Mouse (Mus musculus): ENCODE measurements around the gene Atp1a1. TPM values are rescaled to one million over a fixed set of nuclear protein-coding genes. Genes with fewer than 3 reads are reported as not detected.

Atp1a1 gene
- 44.9 and 46.0 TPM in 2 replicates for polyA plus RNA-seq (2015; fragmentation: Nextera tagmentation; extraction: Ambion mirVana)

DNA sequence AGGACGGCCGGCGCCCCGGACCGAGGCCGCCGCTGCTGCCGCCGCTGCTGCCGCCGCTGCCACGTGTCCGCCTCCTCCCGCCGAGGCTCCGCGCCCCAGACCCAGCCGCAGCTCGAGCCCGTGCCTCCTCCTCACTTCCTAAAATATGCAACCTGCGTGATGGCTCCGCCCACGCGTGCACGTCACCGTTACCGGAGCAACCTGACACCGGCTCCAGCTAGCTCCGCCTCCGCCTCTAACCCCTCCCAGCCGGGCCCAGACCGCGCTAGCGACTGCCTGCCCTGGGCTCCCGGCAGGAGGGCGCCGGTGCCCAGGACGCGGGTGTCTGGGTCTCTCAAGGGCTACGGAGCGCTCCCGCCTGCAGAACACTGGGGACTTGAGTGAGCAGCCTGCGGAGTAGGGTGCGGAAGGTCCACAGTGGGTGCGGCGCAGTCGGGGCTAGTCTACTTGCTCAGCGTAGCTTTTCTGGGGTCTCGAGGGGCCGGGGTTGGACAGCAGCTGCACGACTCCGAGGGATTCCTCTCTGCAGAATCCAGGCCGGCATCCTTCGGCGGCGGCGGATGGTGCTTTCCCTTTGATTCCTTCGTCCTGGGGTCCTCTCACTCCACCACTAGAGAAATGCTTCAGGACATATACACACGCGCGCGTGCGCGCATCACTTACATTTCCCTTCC lies at the start of gene Atp1a1:
TSS of gene Atp1a1 (minus strand) at position 135 of the 674 bp plus-strand sequence.

Other genes with a start within 250 kb of the Atp1a1 start
- 13.5 and 15.3 TPM in 2 replicates for gene Igsf3, start 227.6 kb downstream of the Atp1a1 start, polyA plus RNA-seq (2015; fragmentation: Nextera tagmentation; extraction: Ambion mirVana)
- 0.07 and 0.10 TPM in 2 replicates for gene Mab21l3, start 244.3 kb upstream of the Atp1a1 start, polyA plus RNA-seq (2015; fragmentation: Nextera tagmentation; extraction: Ambion mirVana)